Mouse (Mus musculus) urinary bladder, postnatal 36 days (tissue): ENCODE data around the gene Ppt1.

ENCODE experiments used
- DNase-seq, 2 experiments: peaks; one replicate each; pipeline ENCODE4 v3.0.0; 2022; ENCODE audit warnings: low spot score in 2 of 2, mixed read lengths in 1 of 2

Gene Ppt1

GRCm38 (mm10) chr4:122870027-122870426 is 34.0 kb downstream of the Ppt1 start:
- DNase-seq: no peak

GRCm38 (mm10) chr4:122870741-122871140 is 34.7 kb downstream of the Ppt1 start:
- DNase-seq: no peak

DNA sequence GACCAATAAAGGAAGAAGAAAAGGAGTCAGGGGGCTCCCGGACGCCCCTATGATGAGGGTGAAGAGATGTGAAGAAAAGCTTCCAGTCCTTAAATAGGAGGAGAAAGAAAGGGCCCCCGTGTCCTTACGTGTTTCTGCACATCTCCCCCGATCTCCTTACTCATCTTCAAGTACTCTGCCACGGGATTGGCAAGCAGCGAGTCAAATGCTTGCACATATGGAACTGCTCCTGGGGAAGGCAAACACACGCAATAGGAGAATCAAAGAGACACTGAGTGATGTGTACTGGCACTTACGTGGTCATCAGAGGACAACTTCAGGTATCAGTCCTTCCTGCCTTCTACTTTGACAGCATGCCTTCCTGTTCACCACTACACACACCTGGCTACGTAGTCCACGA is 35.2 kb downstream of the Ppt1 start:
- no peak for DNase-seq

GRCm38 (mm10) chr4:122871989-122872388 is 35.9 kb downstream of the Ppt1 start:
- DNase-seq: no peak

DNA sequence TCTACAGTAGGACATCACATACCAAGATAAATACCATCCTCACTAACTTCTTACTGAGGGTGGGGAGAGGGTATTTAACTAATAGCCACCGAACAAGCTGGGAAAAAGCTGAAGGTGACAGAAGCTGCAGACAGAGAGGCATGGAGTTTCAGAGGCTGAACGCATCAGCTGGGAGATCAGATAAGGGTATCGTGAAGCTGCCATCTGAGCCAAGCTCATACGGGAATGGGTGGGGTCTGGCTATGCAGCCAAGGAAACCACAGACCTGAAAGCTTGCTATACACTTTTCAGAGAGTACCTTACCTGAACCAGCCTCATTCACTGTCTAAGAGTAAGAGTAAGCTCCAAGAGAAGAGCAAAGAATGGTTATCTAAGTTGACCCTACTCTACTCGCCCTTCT is 37.0 kb downstream of the Ppt1 start:
- DNase-seq: no peak

DNA sequence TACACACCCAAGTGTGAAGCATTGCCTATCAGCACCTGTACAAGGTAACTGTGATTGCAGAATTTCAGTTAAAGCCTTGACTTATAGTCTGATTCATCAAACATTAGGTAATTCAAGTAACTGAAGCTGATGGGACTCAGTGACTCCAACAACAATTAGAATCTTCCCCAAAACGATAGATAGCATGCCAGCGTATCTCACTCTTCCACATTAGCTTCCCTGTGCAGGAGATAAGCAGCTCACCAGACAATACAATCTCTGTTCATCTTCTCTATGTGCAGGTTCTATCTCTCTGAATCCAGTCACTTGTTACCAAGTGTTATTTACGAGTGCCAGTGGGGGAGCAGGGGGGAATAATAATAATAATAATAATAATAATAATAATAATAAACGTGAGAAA is 37.5 kb downstream of the Ppt1 start:
- DNase-seq: no peak

DNA sequence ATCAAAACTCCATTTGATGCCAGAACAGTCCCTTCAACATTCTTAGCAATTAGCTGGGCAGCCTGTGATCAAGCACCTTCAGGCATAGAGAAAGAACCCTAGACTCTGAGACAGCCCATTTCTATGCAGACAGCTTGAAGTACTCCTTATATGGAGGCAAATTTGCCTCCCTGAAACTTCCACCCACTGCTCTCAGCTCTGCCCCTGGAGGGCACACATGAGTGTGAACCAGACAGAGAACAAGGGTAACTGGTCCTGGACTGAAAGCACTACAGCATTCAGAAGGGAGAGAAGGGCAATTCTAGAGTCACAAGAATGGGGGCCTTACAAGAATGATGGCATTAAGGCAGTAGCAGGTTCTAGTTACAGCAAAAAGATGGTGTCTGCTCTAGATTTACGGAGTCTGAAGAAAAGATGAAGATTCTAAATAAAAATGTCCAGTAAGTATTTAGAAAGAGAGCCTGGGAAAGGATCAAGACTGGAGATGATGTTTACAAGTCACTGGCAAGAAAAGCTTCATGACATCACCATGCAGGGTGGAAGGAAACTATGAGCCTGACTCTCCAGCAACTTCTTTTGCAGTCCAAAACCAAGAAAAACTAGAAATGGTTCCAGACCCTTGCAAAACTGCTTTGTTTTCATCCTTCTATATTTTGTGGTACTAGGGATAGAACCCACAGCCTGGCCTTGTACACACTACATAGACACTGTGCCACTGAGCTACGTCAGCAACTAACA is 42.5 kb downstream of the Ppt1 start:
- DNase-seq: no peak

GRCm38 (mm10) chr4:122882544-122882943 is 46.5 kb downstream of the Ppt1 start:
- no peak for DNase-seq

DNA sequence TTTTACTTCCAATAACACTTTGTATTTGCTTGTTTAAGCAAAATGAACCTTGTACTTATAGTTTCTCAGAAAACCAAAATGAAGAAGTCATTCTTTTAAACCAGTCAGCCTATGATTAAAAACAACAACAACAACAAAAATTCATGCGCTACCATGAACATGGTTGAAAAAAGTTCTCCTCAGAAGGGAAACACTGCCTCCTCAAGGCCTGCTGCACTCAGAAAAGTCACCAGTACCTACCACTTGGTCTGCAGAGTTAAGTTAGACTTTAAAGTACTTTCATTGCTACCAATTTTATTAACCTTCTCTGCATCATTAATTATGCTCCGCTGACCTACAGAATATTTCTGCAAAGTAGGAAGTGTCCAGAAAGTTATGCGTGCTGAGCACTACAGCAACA is 47.3 kb downstream of the Ppt1 start:
- no peak for DNase-seq

DNA sequence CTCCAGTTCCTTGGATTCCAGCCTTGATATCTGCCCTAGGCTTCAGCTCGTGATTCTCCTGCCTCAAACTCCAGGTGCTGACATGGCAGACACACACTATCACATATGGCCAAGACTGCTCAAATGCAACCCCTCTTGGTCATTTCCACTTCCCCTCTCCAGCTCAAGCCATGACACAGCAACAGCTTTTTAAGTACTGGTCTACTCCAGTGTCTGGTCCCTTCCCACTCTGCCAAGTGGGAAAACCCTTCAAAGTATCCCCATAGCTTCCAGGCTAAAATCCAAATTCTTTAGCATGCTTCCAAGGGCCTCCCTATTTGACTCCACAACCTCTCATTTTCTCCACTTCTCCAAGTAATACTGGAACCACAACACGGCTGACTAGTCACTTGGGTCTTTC is 48.0 kb downstream of the Ppt1 start:
- DNase-seq: no peak

DNA sequence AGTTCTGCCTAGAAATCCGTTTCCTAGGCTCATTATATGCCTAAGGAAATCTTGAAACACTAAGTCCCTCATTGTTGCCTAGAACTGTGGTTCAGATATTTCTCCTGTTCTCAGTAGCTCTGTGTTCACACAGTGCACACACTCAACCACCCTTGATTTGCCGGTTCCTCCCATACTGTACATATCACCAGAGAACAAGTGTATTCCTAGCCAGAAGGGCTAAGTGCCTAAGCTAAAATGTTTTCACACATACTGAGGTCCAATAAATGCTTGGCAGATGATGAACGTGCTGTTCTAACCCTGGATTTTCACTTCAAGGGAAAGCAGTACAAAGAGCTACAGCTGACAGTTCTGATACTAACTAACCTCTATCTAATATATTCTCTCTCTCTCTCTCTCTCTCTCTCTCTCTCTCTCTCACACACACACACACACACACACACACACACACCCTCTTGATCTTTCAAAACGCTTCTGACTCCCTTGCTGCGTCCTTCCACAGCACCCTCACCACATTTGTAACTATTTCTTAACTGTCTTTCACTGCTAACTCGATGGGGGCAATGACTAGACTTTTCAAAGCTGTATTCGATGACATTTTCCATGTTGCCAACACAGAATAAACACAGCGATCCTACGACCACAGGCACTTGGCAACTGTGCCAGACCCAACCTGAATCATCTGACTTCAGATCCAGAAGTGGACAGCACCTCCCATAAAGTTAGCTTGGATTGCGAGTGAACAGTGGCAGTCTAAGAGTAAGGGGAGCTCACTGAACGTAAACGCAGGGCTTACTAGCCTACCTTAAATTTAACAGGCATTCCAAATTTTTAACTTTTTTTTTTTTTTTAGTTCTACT is 48.7 kb downstream of the Ppt1 start:
- no peak for DNase-seq

DNA sequence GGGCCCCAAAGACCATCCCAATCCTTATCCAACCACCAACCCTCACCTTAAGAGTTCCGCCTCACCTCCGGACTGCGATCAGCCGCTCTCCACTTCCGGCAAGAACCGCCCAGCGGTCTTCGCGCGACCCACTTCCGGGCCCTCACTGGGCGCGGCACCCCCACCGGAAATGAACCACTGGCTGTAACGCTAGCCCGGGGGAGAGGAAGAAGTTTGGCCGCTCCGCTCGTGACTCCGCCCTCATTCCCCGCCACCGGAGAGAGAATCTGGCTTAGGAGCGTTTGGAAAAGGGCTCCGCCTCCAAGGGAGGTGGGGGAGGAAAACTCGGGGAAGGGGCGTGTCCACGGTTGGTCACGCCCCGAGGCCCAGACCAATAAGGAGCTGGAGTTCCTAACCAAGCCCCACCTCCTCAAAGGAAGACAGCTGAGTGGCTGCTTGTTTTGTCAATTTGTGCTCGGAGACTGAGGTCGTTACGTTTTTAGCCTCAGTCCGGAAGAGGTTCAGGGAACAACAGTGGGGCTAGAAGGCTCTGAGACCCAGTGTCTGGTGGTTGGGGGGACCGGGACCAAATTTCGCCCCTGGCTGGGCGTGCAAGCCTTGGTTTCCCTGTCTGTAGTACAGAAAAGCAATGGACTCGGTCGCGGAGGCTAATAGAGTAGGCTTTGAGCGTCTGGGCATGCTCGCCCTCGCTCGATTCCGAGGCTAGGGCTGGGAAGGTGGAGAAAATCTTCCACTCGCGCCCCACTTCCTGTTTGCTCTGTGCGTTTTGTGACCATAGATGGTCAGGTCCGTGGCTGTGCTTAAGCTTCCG is 49.9 kb downstream of the Ppt1 start, which contains the start of gene Cap1:
Cap1 (minus strand) TSS at position 289 of the 811 bp plus-strand sequence.
- DNase-seq: peak; percentile 97 to 99

GRCm38 (mm10) chr4:122886579-122887254 is 50.7 kb downstream of the Ppt1 start:
- DNase-seq: peak in 1 of 2 experiments; percentile 30

DNA sequence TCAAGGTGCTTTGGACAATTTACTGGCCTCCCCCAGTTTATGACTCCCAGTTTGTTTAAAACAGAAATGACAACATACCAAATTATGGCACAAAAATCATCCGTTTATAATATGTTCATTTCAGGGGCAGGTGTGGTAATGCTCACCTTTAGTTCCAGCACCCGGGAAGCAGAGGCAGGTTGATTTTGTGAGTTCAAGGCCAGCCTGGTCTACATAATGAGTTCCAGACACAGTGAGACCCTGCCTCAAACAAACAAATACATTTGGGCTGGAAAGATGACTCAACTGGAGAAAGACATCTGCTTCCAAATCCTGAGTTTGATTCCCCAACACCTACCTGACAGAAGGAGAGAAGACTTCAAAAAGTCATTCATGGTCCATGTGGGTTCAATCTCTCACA is 51.3 kb downstream of the Ppt1 start:
- no peak for DNase-seq

DNA sequence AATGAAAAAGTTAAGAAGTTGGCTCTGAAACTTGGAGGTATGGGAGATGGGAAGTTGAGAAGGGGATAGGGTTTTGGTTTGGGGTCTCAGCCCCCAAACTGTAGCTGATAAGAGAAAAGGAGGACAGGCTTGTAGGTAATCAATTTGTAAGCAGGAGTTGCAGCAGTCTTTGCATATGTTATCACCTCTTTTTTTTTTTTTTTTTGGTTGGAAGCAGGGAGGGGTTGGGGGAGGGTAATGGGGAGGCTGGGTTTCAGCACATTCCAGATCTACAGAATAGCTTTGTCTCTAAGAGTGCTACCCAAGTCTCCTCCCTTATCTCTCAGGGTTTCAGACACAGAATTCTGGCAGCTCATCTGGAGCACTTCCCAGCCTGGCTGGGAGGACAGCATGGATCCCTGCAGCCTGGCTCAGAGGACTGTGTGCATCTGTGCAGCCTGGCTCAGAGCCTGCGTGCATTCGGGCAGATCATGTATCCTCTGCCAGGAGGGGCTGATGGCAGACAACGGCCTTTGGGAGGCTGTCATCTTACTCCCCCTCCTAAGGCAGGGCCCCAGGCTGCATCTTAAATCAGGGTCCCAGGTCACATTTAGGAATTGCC is 54.9 kb downstream of the Ppt1 start:
- DNase-seq: peak in 1 of 2 experiments; percentile 69

- DNase-seq: no peak
Measured at GRCm38 (mm10) chr4:122891597-122891996, 55.6 kb downstream of the Ppt1 start.

DNA sequence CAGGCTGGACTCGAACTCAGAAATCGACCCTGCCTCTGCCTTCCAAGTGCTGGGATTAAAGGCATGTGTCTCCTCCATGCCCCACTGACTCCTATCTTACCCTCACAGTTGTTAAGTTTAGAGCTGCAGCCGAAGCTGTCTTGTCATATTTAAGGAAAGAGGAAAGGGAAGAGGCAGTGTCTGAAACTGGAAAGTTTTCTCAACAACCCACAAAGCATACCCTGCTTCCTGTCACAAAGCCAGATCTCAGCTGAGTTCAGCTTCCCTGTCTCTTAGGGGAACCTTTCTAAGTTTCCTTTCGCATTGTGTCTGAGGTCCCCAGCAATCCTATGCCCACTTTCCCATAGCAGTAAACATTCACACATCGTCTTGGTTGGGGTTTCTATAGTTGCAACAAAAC is 56.1 kb downstream of the Ppt1 start:
- no peak for DNase-seq

DNA sequence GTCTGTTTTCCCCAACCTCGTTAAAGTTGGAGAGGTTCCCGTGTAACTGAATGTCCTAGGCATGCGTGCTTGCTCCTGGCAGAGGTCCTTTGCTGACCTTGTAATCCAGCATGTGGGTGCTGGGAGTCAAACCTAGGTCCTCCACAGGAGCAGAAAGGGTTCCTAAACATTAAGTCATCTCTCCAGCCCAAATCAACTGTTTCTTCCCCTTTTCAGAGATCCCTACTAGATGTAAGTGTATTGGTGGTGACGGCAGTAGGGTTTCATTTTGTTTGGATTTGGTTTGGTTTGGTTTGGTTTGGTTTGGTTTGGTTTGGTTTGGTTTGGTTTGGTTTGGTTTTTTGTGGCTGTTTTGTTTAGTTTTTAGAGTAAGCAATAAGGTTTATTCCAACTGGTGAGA is 61.7 kb downstream of the Ppt1 start:
- no peak for DNase-seq

GRCm38 (mm10) chr4:122898313-122898712 is 62.3 kb downstream of the Ppt1 start:
- DNase-seq: peak; percentile 43 to 65

DNA sequence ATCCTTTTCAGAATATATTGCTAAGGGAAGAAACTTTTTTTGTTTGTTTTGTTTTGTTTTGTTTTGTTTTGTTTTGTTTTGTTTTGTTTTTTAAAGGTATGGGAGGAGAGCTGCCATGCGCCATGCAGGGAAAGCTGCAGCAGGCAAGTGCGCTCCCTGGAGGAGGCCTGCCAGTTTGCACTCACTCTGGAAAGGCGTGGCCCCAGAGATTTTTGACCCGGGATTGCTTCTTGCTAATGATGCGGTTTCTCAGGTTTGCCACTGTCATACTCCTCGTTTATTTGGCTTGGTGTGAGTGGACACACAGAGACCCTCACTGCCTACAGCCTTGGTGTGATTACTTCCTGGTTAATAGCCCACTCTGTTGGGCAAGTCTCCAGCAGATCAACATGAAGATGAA is 66.1 kb downstream of the Ppt1 start:
- no peak for DNase-seq

DNA sequence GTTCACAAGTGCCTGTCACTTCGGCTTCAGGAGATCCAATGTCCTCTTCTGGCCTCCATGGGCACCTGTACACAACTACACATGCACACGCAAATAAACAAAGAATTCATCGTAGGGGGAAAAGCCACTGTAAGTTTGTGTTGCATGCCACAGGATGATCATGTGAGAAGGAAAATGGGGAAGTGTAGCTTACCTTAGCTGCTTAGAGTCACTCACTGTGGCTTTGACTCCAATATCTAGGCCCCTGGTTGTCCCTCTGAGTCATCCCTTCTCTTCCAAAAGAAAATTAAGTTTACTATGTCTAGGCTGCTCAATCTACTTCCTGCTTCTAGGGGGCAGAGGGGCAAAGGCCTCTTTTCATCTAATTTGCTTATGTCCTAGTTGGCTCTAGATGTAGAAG is 67.7 kb downstream of the Ppt1 start:
- no peak for DNase-seq
